Mouse (Mus musculus) MEL (cell line): ENCODE results near the gene Pdpn. TPM values are rescaled to one million over a fixed set of nuclear protein-coding genes. Genes with fewer than 3 reads are reported as not detected.

Experiments
- DNase-seq: peaks from one replicate; pipeline ENCODE4 v3.0.0; 2011; ENCODE audit warnings: low read depth, low spot score
- H3K27ac ChIP-seq: 2 replicates; pipeline ENCODE4 v1.5.1; 2012; ENCODE audit warnings: low read depth, mild to moderate bottlenecking, control low read depth, low read length, moderate library complexity; ENCODE audit not compliant: control insufficient read depth
- H3K27me3 ChIP-seq, 2 experiments: fragments of 150-350 bp in 1 of 2; sonication (generic) in 1 of 2; 2 replicates each; pipeline ENCODE4 v1.6.1; 2012; ENCODE audit warnings: low read length in 2 of 2, mild to moderate bottlenecking in 2 of 2, improper control_type of control experiment in 1 of 2, moderate library complexity in 1 of 2; ENCODE audit not compliant: insufficient read depth in 2 of 2, control insufficient read depth in 1 of 2
- H3K36me3 ChIP-seq, 2 experiments: 2 replicates each; pipeline ENCODE4 v1.6.1; 2012 to 2014; ENCODE audit warnings: low read length in 2 of 2, improper control_type of control experiment in 1 of 2, inconsistent platforms in 1 of 2, mild to moderate bottlenecking in 1 of 2; ENCODE audit not compliant: insufficient read depth in 2 of 2, control insufficient read depth in 1 of 2
- H3K4me1 ChIP-seq, 2 experiments: fragments of 150-350 bp in 1 of 2; sonication (generic) in 1 of 2; 2 replicates each; pipeline ENCODE4 v1.6.1; 2012; ENCODE audit warnings: low read length in 2 of 2, improper control_type of control experiment in 1 of 2, mild to moderate bottlenecking in 1 of 2; ENCODE audit not compliant: insufficient read depth in 2 of 2, control insufficient read depth in 1 of 2
- H3K4me3 ChIP-seq, 2 experiments: fragments of 150-350 bp in 1 of 2; sonication (generic) in 1 of 2; 2 replicates each; pipeline ENCODE4 v1.5.1; 2012; ENCODE audit warnings: low read depth in 2 of 2, low read length in 2 of 2, mild to moderate bottlenecking in 2 of 2, moderate library complexity in 2 of 2, control low read depth in 1 of 2, improper control_type of control experiment in 1 of 2; ENCODE audit not compliant: control insufficient read depth in 1 of 2, insufficient read depth in 1 of 2
- H3K79me2 ChIP-seq: 2 replicates; pipeline ENCODE4 v1.6.1; 2012; ENCODE audit warnings: mild to moderate bottlenecking, low read length, moderate library complexity; ENCODE audit not compliant: control insufficient read depth, poor library complexity, insufficient read depth
- H3K9ac ChIP-seq: 2 replicates; pipeline ENCODE4 v1.6.1; 2012; ENCODE audit warnings: low read depth, mild to moderate bottlenecking, control low read depth, low read length, moderate library complexity; ENCODE audit not compliant: control insufficient read depth, poor library complexity, severe bottlenecking
- H3K9me3 ChIP-seq: fragments of 150-350 bp; sonication (generic); replicated peaks from 2 replicates; pipeline ENCODE4 v1.6.1; 2012; ENCODE audit warnings: mild to moderate bottlenecking, low read length, improper control_type of control experiment, moderate library complexity; ENCODE audit not compliant: insufficient read depth
- CHD1 ChIP-seq: IDR thresholded peaks from 2 replicates; pipeline ENCODE4 v1.6.1; 2012; ENCODE audit warnings: low read depth, mild to moderate bottlenecking, inconsistent platforms, low read length, improper control_type of control experiment
- CHD2 ChIP-seq: IDR thresholded peaks from 2 replicates; pipeline ENCODE4 v1.6.1; 2011; ENCODE audit warnings: low read length, improper control_type of control experiment
- E2F4 ChIP-seq: IDR thresholded peaks from 2 replicates; pipeline ENCODE4 v1.6.1; 2011; ENCODE audit warnings: low read depth, low read length, improper control_type of control experiment, borderline replicate concordance
- ELF1 ChIP-seq: IDR thresholded peaks from 2 replicates; pipeline ENCODE4 v1.6.1; 2014; ENCODE audit warnings: low read depth, mild to moderate bottlenecking, inconsistent platforms, low read length, improper control_type of control experiment, moderate library complexity
- EP300 ChIP-seq, 2 experiments: IDR thresholded peaks; 2 replicates each; pipeline ENCODE4 v1.6.1; 2011; ENCODE audit warnings: improper control_type of control experiment in 2 of 2, low read length in 2 of 2, low read depth in 1 of 2, mild to moderate bottlenecking in 1 of 2
- ETS1 ChIP-seq: IDR thresholded peaks from 2 replicates; pipeline ENCODE4 v1.6.1; 2012; ENCODE audit warnings: low read depth, mild to moderate bottlenecking, inconsistent platforms, low read length, improper control_type of control experiment, moderate library complexity
- HCFC1 ChIP-seq: IDR thresholded peaks from 2 replicates; pipeline ENCODE4 v1.6.1; 2012; ENCODE audit warnings: low read depth, mild to moderate bottlenecking, inconsistent platforms, low read length, improper control_type of control experiment, moderate library complexity
- JUND ChIP-seq: IDR thresholded peaks from 2 replicates; pipeline ENCODE4 v1.6.1; 2011; ENCODE audit warnings: low read depth, mild to moderate bottlenecking, improper control_type of control experiment, low read length
- KAT2A ChIP-seq: conservative IDR thresholded peaks from 2 replicates; pipeline ENCODE4 v1.6.1; 2012; ENCODE audit warnings: low read depth, low read length, improper control_type of control experiment, inconsistent platforms
- MAFK ChIP-seq: IDR thresholded peaks from 2 replicates; pipeline ENCODE4 v1.6.1; 2011; ENCODE audit warnings: low read depth, mild to moderate bottlenecking, low read length, improper control_type of control experiment, borderline replicate concordance
- MEF2A ChIP-seq: IDR thresholded peaks from 2 replicates; pipeline ENCODE4 v1.6.1; 2014; ENCODE audit warnings: low read depth, mild to moderate bottlenecking, inconsistent platforms, low read length, improper control_type of control experiment; ENCODE audit not compliant: poor library complexity, insufficient replicate concordance, severe bottlenecking; ENCODE audit errors: extremely low read depth
- MXI1 ChIP-seq: IDR thresholded peaks from 2 replicates; pipeline ENCODE4 v1.6.1; 2011; ENCODE audit warnings: mild to moderate bottlenecking, low read depth, low read length, improper control_type of control experiment
- MYB ChIP-seq: IDR thresholded peaks from 2 replicates; pipeline ENCODE4 v1.6.1; 2011; ENCODE audit warnings: mild to moderate bottlenecking, low read depth, low read length, improper control_type of control experiment
- MYC ChIP-seq: IDR thresholded peaks from 2 replicates; pipeline ENCODE4 v1.6.1; 2011; ENCODE audit warnings: low read depth, mild to moderate bottlenecking, low read length, improper control_type of control experiment, moderate library complexity
- POLR2A ChIP-seq, 2 experiments: IDR thresholded peaks; 2 replicates each; pipeline ENCODE4 v1.6.1; 2011 to 2012; ENCODE audit warnings: low read length in 2 of 2, mild to moderate bottlenecking in 2 of 2, control low read depth in 1 of 2, improper control_type of control experiment in 1 of 2, low read depth in 1 of 2, moderate library complexity in 1 of 2; ENCODE audit not compliant: control insufficient read depth in 1 of 2, insufficient read depth in 1 of 2, poor library complexity in 1 of 2
- POLR2AphosphoS5 ChIP-seq: IDR thresholded peaks from 2 replicates; pipeline ENCODE4 v1.6.1; 2012; ENCODE audit warnings: low read depth, borderline replicate concordance, mild to moderate bottlenecking, inconsistent platforms, low read length, moderate library complexity, mixed read lengths
- RAD21 ChIP-seq: IDR thresholded peaks from 2 replicates; pipeline ENCODE4 v1.6.1; 2011; ENCODE audit warnings: mild to moderate bottlenecking, low read depth, low read length, improper control_type of control experiment
- RCOR1 ChIP-seq: IDR thresholded peaks from 2 replicates; pipeline ENCODE4 v1.6.1; 2012; ENCODE audit warnings: low read depth, mild to moderate bottlenecking, inconsistent platforms, low read length, improper control_type of control experiment
- TCF12 ChIP-seq: IDR thresholded peaks from 2 replicates; pipeline ENCODE4 v1.6.1; 2014; ENCODE audit warnings: low read depth, mild to moderate bottlenecking, inconsistent platforms, low read length, improper control_type of control experiment, moderate library complexity
- USF1 ChIP-seq: IDR thresholded peaks from 2 replicates; pipeline ENCODE4 v1.6.1; 2014; ENCODE audit warnings: low read depth, mild to moderate bottlenecking, inconsistent platforms, low read length, improper control_type of control experiment, moderate library complexity
- USF2 ChIP-seq, 2 experiments: IDR thresholded peaks; 2 replicates each; pipeline ENCODE4 v1.6.1; 2011 to 2012; ENCODE audit warnings: improper control_type of control experiment in 2 of 2, low read length in 2 of 2, borderline replicate concordance in 1 of 2, inconsistent platforms in 1 of 2, low read depth in 1 of 2, mild to moderate bottlenecking in 1 of 2; ENCODE audit not compliant: insufficient read depth in 1 of 2
- ZC3H11A ChIP-seq: IDR thresholded peaks from 2 replicates; pipeline ENCODE4 v1.6.1; 2012; ENCODE audit warnings: low read depth, mild to moderate bottlenecking, inconsistent platforms, low read length, improper control_type of control experiment
- ZKSCAN1 ChIP-seq: IDR thresholded peaks from 2 replicates; pipeline ENCODE4 v1.6.1; 2012; ENCODE audit warnings: low read depth, mild to moderate bottlenecking, inconsistent platforms, low read length, improper control_type of control experiment, moderate library complexity
- polyA plus RNA-seq, 2 experiments: library from polyadenylated mRNA; stranded (reverse) in 1 of 2; unstranded in 1 of 2; fragments of >175 nt in 1 of 2; fragments of >200 nt in 1 of 2; gene quantifications; 2 replicates each; pipeline versions ENCODE4 v1.2.1 to v1.2.4; 2012; ENCODE audit warnings: low replicate concordance in 2 of 2, low read depth in 1 of 2; ENCODE audit not compliant: insufficient read length in 2 of 2, insufficient read depth in 1 of 2, missing spikeins in 1 of 2
- total RNA-seq: library from RNA; depleted of rRNA; stranded (reverse); fragments of 300-350 nt; gene quantifications from 2 replicates; pipeline ENCODE4 v1.2.3, GENCODE M21; 2012

Pdpn gene
- total and polyA plus RNA-seq, 3 experiments: not detected

- TF ChIP-seq CHD1: no peak
- no peak for TF ChIP-seq EP300 (IDR thresholded peaks at IDR 0.05; ENCODE audit: low read depth in 1 of 2, low read length in 2 of 2)
- TF ChIP-seq USF1: no peak
- TF ChIP-seq, all 39 proteins: peak for 0
These were observed 73.5 kb downstream of the Pdpn start (continued) for GRCm38 (mm10) chr4:143225886-143226285.

- no peak overlapping the region for H3K9ac ChIP-seq
- TF ChIP-seq MEF2A (no peak), ZC3H11A (no peak), CHD2 (no peak), E2F4 (no peak), RCOR1 (no peak), POLR2A (IDR thresholded peaks at IDR 0.05; ENCODE audit: control insufficient read depth in 1 of 2, insufficient read depth in 1 of 2, low read depth in 1 of 2, low read length in 2 of 2, poor library complexity in 1 of 2) (no peak), KAT2A (no peak), ELF1 (no peak), MYC (no peak), TCF12 (no peak), USF2 (IDR thresholded peaks at IDR 0.05; ENCODE audit: borderline replicate concordance in 1 of 2, insufficient read depth in 1 of 2, low read depth in 1 of 2, low read length in 2 of 2) (no peak), MXI1 (no peak), USF1 (no peak), RAD21 (no peak), ETS1 (no peak)
- H3K9me3 ChIP-seq: no peaks in the 10 kb centered on the region
- peaks cover 0 to 5% of the 10 kb centered on the region in 2 experiments; a peak in 1 of 4 replicates for H3K36me3 ChIP-seq
- H3K27me3 ChIP-seq: no peaks in the 10 kb centered on the region
- peaks cover 0 to 2% of the 10 kb centered on the region in 2 experiments; a peak in 1 of 4 replicates for H3K4me1 ChIP-seq
- no peak overlapping the region for H3K27ac ChIP-seq
- no peaks in the 10 kb centered on the region for H3K79me2 ChIP-seq
- no peak for DNase-seq
- H3K4me3 ChIP-seq: no peak overlapping the region
These were observed 80.0 kb downstream of the Pdpn start for GRCm38 (mm10) chr4:143219316-143219751.

GRCm38 (mm10) chr4:143218858-143219257, 80.5 kb downstream of the Pdpn start:
- Histone ChIP-seq H3K79me2 (no peaks in the 10 kb centered on the region), H3K27ac (no peak overlapping the region), H3K4me3 (no peak overlapping the region)
- no peak for TF ChIP-seq POLR2AphosphoS5
- no peak for TF ChIP-seq JUND
- no peak for TF ChIP-seq HCFC1
- TF ChIP-seq MAFK: no peak
- no peak for TF ChIP-seq KAT2A
- TF ChIP-seq ZKSCAN1: no peak
- no peak for TF ChIP-seq MYB
- TF ChIP-seq, all 39 proteins: peak for 0
- Histone ChIP-seq H3K36me3 (peaks cover 0 to 7% of the 10 kb centered on the region in 2 experiments; a peak in 2 of 4 replicates), H3K9ac (no peak overlapping the region), H3K4me1 (peaks cover 0 to 4% of the 10 kb centered on the region in 2 experiments; a peak in 1 of 4 replicates), H3K27me3 (no peaks in the 10 kb centered on the region), H3K9me3 (no peaks in the 10 kb centered on the region)
- no peak for DNase-seq
